Mouse (Mus musculus): ENCODE measurements around the gene Nxpe3.

GRCm38 (mm10) chr16:55861104-55861503 lies 34.0 kb downstream of the Nxpe3 start:
- TF ChIP-seq USF1 (IDR thresholded peaks at IDR 0.05; ENCODE audit: low read depth) = no peak
- TF ChIP-seq CTCF (IDR thresholded peaks at IDR 0.05; ENCODE audit: control insufficient read depth, insufficient read depth, insufficient read length) = no peak
- no peak for TF ChIP-seq MYOG (IDR thresholded peaks at IDR 0.05; ENCODE audit: control insufficient read depth, extremely low read depth, insufficient read length)
- TF ChIP-seq MAX (IDR thresholded peaks at IDR 0.05) = no peak
- TF ChIP-seq MYOD1 (IDR thresholded peaks at IDR 0.05; ENCODE audit: control insufficient read depth, insufficient read length, low read depth) = no peak
- TF ChIP-seq CEBPB (IDR thresholded peaks at IDR 0.05; ENCODE audit: low read depth) = no peak
